Mouse (Mus musculus): ENCODE measurements at regions not wholly inside any gene's neighbourhood (a gene's known extent, or its start where the extent isn't known, plus 50 kb on each side); places are given as distances from the start of the nearest gene placed in this dataset.
A peak's percentile ranks its signal among the peaks of the same experiment; 100 is the strongest.

DNA sequence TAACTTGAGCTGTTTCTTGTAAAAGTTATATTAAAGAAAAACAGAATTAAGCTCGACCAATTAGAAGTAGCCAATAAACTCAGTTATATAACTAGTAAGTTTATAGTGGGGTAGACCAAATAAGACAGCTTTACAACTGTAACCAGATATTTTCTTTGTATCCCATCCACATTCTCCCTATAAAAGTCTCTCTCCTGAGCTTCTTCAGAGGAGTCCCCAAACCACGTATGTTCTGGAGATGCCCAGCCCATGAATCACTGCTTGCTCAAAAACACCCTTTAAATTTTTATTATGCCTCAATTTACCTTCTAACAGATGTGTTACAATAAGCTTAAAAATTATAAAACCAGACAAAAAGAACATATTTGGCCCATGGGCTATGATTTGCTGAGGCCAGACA is 270.1 kb downstream of the Ccdc91 start:
- no peak overlapping the region for H3K4me3 ChIP-seq (ENCODE audit: low read length)
- 69% methylated on average over 2 of the region's 2 CpGs for WGBS
- no peak for ATAC-seq

DNA sequence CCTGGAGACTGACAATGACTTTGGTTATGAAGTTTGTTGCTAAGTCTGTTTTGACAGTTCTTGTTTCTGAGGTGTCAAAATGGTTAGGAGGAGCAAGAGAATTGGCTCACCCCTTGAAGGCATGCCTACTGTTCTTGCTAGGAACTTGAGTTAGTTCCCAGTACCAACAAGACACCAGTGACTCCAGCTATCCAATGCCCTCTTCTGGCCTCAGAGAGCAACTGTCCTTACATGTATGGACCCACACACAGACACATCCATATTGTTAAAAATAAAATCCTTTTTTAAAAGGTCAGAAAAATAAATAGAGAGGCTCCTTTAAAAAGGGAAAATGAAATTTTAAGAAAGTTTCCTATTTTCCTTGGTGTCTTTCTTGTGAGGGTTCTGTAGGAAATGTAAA is 272.3 kb downstream of the Ccdc91 start:
- Histone ChIP-seq H3K4me3 (ENCODE audit: low read length) (no peak overlapping the region), H3K9me3 (ENCODE audit: control insufficient read depth, low read length) (no peaks in the 10 kb centered on the region), H3K27me3 (replicated peaks; ENCODE audit: control insufficient read depth, insufficient read depth, low read length) (no peaks in the 10 kb centered on the region), H3K4me1 (ENCODE audit: control insufficient read depth, insufficient read depth, low read length) (no peaks in the 10 kb centered on the region), H3K27ac (ENCODE audit: low read length) (no peak overlapping the region), H3K36me3 (ENCODE audit: control insufficient read depth, insufficient read depth, low read length) (no peaks in the 10 kb centered on the region), H3K9ac (ENCODE audit: low read depth, low read length) (no peak overlapping the region), H3K4me2 (ENCODE audit: low read depth, low read length) (no peak overlapping the region)
- no peak for ATAC-seq

More for the DNA sequence above, 270.1 kb downstream of the Ccdc91 start:
- Histone ChIP-seq H3K4me2 (ENCODE audit: low read depth, low read length) (no peak overlapping the region), H3K4me1 (ENCODE audit: control insufficient read depth, insufficient read depth, low read length) (no peaks in the 10 kb centered on the region), H3K36me3 (ENCODE audit: control insufficient read depth, insufficient read depth, low read length) (no peaks in the 10 kb centered on the region), H3K27me3 (replicated peaks; ENCODE audit: control insufficient read depth, insufficient read depth, low read length) (no peaks in the 10 kb centered on the region), H3K9ac (ENCODE audit: low read depth, low read length) (no peak overlapping the region), H3K27ac (ENCODE audit: low read length) (no peak overlapping the region), H3K9me3 (ENCODE audit: control insufficient read depth, low read length) (no peaks in the 10 kb centered on the region)

DNA sequence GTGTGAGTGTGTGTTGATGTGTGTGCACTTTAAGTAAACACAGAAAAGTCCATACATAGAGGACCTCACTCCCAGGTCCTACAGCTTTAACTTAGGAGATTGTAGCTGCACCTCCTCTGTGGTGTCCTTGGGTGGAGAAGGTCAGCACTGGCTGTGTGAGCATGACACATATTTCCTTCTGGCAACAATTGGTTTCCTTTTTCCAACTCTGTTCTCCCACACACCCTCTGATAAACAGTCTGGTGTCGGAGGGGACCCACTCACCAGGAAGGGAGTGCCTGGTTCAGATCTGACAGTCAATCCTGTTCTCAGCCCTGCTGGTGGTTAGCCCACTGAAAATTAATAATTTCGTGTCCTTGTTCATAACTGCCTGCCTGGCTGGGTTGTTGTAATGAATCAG is 276.7 kb downstream of the Ccdc91 start:
- Histone ChIP-seq H3K9me3 (ENCODE audit: control insufficient read depth, low read length) (no peaks in the 10 kb centered on the region), H3K36me3 (ENCODE audit: control insufficient read depth, insufficient read depth, low read length) (no peaks in the 10 kb centered on the region), H3K27me3 (replicated peaks; ENCODE audit: control insufficient read depth, insufficient read depth, low read length) (no peaks in the 10 kb centered on the region), H3K4me3 (ENCODE audit: low read length) (no peak overlapping the region), H3K27ac (ENCODE audit: low read length) (no peak overlapping the region), H3K4me2 (ENCODE audit: low read depth, low read length) (no peak overlapping the region), H3K4me1 (ENCODE audit: control insufficient read depth, insufficient read depth, low read length) (no peaks in the 10 kb centered on the region), H3K9ac (ENCODE audit: low read depth, low read length) (no peak overlapping the region)
- peak; percentile 46; the same call in 1 of the 2 replicates for ATAC-seq
- 43% methylated on average over 2 of the region's 2 CpGs for WGBS

DNA sequence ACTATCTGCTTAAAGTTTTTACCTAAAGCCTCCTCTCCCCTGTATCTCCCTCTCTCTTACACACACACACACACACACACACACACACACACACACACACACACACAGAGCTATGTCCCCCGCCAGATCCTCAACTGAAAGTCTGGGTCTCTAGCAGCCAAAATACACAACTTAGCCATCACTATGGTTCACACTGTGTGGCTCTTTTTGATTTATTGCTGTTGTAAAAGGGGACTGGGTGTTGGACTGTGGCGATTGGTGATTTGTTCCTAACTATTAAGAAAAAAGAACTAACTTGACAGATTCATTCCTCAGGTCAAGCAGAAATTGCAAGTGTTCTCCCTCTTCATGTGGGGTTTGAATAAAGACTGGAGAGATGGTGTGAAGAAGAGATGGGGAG is 278.2 kb downstream of the Ccdc91 start:
- no peak for ATAC-seq
- no peak overlapping the region for H3K9ac ChIP-seq (ENCODE audit: low read depth, low read length)
- H3K4me3 ChIP-seq (ENCODE audit: low read length) = no peak overlapping the region
- no peaks in the 10 kb centered on the region for H3K9me3 ChIP-seq (ENCODE audit: control insufficient read depth, low read length)
- H3K4me2 ChIP-seq (ENCODE audit: low read depth, low read length) = no peak overlapping the region
- H3K27me3 ChIP-seq (replicated peaks; ENCODE audit: control insufficient read depth, insufficient read depth, low read length) = no peaks in the 10 kb centered on the region
- no peaks in the 10 kb centered on the region for H3K4me1 ChIP-seq (ENCODE audit: control insufficient read depth, insufficient read depth, low read length)
- WGBS = 52% methylated on average over 2 of the region's 2 CpGs
- no peaks in the 10 kb centered on the region for H3K36me3 ChIP-seq (ENCODE audit: control insufficient read depth, insufficient read depth, low read length)
- no peak overlapping the region for H3K27ac ChIP-seq (ENCODE audit: low read length)

DNA sequence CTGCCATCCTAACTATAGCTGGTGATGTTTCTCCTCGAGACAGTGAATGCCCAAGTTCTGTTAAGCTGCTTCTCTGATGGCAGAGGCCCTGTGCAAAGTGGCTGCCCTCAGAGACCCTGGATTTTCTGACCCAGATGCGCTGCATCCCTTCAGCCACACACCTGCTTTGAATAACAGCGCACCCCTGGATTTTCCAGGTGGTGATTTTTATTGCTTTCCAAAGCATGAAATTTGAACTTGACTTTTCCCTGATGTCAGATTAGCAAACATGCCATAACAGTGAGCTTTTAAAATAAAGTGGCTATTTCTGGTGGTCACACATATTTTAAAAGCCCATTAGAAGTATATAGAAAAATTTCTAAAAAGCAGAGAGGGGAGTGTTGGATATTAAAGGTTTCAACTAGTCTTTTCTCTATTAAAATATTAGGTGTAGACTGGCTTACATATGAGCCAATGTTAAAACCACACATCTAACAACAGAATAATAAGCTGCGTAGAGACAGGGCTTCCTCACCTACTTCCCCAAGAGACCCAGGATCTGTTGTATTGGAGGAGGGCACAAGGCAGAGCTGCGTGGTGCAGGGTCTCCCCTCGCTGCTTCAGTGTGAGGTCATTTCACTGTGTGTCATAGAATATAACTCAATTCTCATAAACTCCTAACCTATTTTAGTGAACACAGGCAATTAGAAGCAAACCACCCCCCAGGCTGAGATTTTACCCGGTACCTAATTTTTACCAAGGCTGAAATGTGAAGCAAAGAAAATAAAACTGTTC is 280.3 kb downstream of the Ccdc91 start:
- no peaks in the 10 kb centered on the region for H3K36me3 ChIP-seq (ENCODE audit: control insufficient read depth, insufficient read depth, low read length)

DNA sequence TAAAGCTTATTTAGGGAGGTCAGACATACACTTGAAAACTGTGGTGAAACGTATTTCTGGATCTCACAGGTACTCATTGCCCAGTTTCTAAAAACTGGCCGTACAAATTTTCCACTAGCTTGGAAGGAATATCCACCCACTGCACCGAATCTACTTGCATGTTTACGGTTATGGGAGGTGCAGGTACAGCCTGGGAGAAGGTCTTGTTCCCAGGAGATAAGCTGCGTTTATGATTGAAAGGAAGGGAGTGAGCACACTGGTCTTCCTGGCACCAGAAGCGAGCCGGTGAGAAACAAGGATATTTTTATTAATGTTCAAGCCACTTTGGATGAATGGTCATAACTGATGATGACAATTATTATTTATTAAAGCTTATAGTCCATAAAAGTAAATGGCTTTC is 283.9 kb downstream of the Ccdc91 start:
- Histone ChIP-seq H3K4me3 (ENCODE audit: low read length) (no peak overlapping the region), H3K4me2 (ENCODE audit: low read depth, low read length) (no peak overlapping the region), H3K27me3 (replicated peaks; ENCODE audit: control insufficient read depth, insufficient read depth, low read length) (no peaks in the 10 kb centered on the region), H3K27ac (ENCODE audit: low read length) (no peak overlapping the region), H3K9ac (ENCODE audit: low read depth, low read length) (no peak overlapping the region), H3K9me3 (ENCODE audit: control insufficient read depth, low read length) (no peaks in the 10 kb centered on the region), H3K36me3 (ENCODE audit: control insufficient read depth, insufficient read depth, low read length) (no peaks in the 10 kb centered on the region), H3K4me1 (ENCODE audit: control insufficient read depth, insufficient read depth, low read length) (no peaks in the 10 kb centered on the region)
- ATAC-seq = peak; percentile 83
- 57% methylated on average over 7 of the region's 7 CpGs for WGBS

More for the DNA sequence above, 280.3 kb downstream of the Ccdc91 start:
- no peak overlapping the region for H3K4me2 ChIP-seq (ENCODE audit: low read depth, low read length)
- H3K27me3 ChIP-seq (replicated peaks; ENCODE audit: control insufficient read depth, insufficient read depth, low read length) = no peaks in the 10 kb centered on the region
- ATAC-seq = no peak
- H3K4me1 ChIP-seq (ENCODE audit: control insufficient read depth, insufficient read depth, low read length) = no peaks in the 10 kb centered on the region
- no peak overlapping the region for H3K9ac ChIP-seq (ENCODE audit: low read depth, low read length)
- no peak overlapping the region for H3K4me3 ChIP-seq (ENCODE audit: low read length)
- H3K27ac ChIP-seq (ENCODE audit: low read length) = no peak overlapping the region
- no peaks in the 10 kb centered on the region for H3K9me3 ChIP-seq (ENCODE audit: control insufficient read depth, low read length)
- WGBS = 80% methylated on average over 7 of the region's 7 CpGs

DNA sequence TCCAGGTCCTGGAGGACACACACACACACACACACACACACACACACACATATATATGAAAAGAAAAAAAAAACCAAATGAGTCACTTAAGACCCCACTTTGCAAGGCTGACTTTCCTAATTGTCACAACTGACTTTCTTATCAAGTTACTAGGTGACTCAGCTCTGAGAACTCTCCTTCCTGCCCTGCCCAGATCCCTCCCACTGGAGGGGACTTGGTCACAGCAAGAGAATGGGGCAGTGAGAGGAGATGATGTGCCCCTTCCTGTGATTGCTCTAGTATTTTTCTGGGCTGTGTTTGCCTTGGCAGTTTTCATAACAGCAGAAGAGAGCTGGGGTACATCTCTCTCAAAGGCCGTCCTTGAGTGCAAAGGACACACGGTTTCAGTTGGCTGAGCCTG is 284.5 kb downstream of the Ccdc91 start:
- 61% methylated on average over 2 of the region's 2 CpGs for WGBS
- Histone ChIP-seq H3K36me3 (ENCODE audit: control insufficient read depth, insufficient read depth, low read length) (no peaks in the 10 kb centered on the region), H3K9ac (ENCODE audit: low read depth, low read length) (no peak overlapping the region), H3K4me1 (ENCODE audit: control insufficient read depth, insufficient read depth, low read length) (no peaks in the 10 kb centered on the region), H3K4me3 (ENCODE audit: low read length) (no peak overlapping the region), H3K27ac (ENCODE audit: low read length) (no peak overlapping the region), H3K27me3 (replicated peaks; ENCODE audit: control insufficient read depth, insufficient read depth, low read length) (no peaks in the 10 kb centered on the region), H3K4me2 (ENCODE audit: low read depth, low read length) (no peak overlapping the region), H3K9me3 (ENCODE audit: control insufficient read depth, low read length) (no peaks in the 10 kb centered on the region)
- peak; percentile 87 for ATAC-seq

DNA sequence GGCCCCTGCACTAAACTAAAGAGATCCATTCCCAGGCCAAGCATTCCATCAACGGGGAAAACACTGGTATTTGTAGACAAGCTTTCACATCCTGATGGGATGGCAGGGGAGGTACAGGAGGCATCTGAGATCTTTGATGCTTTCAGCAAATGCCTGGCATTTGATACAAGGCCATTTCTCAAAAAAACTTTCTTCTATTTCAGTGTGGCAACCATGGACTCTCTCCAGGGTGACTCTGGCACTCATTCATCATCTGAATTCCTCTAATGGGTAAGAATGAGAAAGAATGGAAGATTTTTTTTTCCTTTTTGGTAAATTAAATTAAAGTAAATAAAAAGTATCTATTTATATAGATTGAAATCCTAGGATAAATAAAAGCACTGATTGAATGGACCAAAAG is 281.8 kb upstream of the Far2 start:
- Histone ChIP-seq H3K4me3 (ENCODE audit: low read length) (no peak overlapping the region), H3K4me1 (ENCODE audit: control insufficient read depth, insufficient read depth, low read length) (no peaks in the 10 kb centered on the region), H3K9me3 (ENCODE audit: control insufficient read depth, low read length) (no peaks in the 10 kb centered on the region), H3K27ac (ENCODE audit: low read length) (no peak overlapping the region), H3K4me2 (ENCODE audit: low read depth, low read length) (no peak overlapping the region), H3K9ac (ENCODE audit: low read depth, low read length) (no peak overlapping the region), H3K36me3 (ENCODE audit: control insufficient read depth, insufficient read depth, low read length) (no peaks in the 10 kb centered on the region), H3K27me3 (replicated peaks; ENCODE audit: control insufficient read depth, insufficient read depth, low read length) (no peaks in the 10 kb centered on the region)
- WGBS = 73% methylated on average over 1 of the region's 1 CpGs
- ATAC-seq = no peak

DNA sequence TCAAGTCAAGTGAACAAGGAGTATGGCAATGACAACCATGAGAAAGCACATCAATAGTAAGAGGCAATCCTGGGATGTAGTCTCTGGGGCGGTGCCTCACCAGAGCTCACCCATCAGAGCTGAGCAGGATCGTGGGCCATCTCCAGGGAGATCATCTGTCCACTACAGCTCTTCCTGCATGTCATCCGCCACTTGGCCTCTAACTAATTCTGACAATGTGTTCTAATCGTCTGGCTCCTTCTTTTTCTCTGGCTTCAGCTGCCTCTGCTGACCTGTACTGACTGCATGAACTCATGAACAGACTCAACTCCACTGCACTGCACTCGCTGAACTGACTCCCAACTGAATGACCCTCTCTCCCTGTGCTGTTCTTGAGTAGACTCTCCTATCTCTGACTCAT is 277.9 kb upstream of the Far2 start:
- Histone ChIP-seq H3K4me2 (ENCODE audit: low read depth, low read length) (no peak overlapping the region), H3K9ac (ENCODE audit: low read depth, low read length) (no peak overlapping the region), H3K4me3 (ENCODE audit: low read length) (no peak overlapping the region), H3K36me3 (ENCODE audit: control insufficient read depth, insufficient read depth, low read length) (no peaks in the 10 kb centered on the region), H3K9me3 (ENCODE audit: control insufficient read depth, low read length) (no peaks in the 10 kb centered on the region), H3K27me3 (replicated peaks; ENCODE audit: control insufficient read depth, insufficient read depth, low read length) (no peaks in the 10 kb centered on the region), H3K27ac (ENCODE audit: low read length) (no peak overlapping the region), H3K4me1 (ENCODE audit: control insufficient read depth, insufficient read depth, low read length) (no peaks in the 10 kb centered on the region)
- WGBS = 81% methylated on average over 5 of the region's 5 CpGs
- no peak for ATAC-seq

DNA sequence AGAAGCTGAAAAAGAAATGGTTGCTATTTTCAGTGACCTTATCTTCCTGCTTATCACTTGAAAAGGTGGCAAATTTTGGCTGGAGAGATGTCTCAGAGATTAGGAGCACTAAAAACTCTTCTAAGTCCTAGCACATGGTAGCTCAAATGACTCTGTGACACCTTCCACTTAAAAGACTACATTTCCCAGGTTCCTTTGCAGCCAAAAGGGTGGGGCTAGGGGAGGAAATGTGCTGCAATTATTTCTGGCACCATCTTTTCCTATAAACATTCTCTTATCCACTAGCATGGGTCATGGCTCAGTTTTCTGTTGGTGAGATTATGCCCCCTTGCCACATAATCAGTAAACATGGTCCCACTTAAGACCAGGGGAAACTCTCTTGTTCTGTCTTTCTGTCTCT is 277.0 kb upstream of the Far2 start:
- Histone ChIP-seq H3K4me1 (ENCODE audit: control insufficient read depth, insufficient read depth, low read length) (no peaks in the 10 kb centered on the region), H3K9ac (ENCODE audit: low read depth, low read length) (no peak overlapping the region), H3K4me2 (ENCODE audit: low read depth, low read length) (no peak overlapping the region), H3K9me3 (ENCODE audit: control insufficient read depth, low read length) (no peaks in the 10 kb centered on the region), H3K27me3 (replicated peaks; ENCODE audit: control insufficient read depth, insufficient read depth, low read length) (no peaks in the 10 kb centered on the region), H3K27ac (ENCODE audit: low read length) (no peak overlapping the region), H3K36me3 (ENCODE audit: control insufficient read depth, insufficient read depth, low read length) (no peaks in the 10 kb centered on the region), H3K4me3 (ENCODE audit: low read length) (no peak overlapping the region)
- ATAC-seq = no peak

Data from intestine, embryonic 16.5 days (tissue).